Mouse (Mus musculus): ENCODE results near the gene 1520401A03Rik.

1520401A03Rik gene

DNA sequence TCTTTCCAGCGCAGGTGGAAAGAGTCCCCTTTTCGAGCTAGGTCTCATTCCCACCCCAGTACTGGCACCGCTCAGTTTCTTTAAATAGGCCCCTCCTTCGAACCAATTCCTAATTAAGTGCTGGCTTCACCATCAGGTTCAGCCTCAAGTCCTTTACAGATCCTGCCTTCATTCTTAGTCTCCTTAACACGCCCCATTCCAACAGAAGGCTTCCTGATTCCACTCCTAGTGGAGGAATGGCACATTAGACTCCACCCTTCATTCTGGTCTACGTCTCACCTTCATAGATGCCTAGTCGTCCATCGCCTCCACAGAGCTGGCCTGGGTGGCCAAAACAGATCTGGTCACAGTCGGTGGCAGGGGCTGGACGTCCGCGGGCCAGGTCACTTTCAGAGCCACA lies 20.4 kb upstream of the 1520401A03Rik start:
- no peak for DNase-seq (ENCODE audit: low spot score)

DNA sequence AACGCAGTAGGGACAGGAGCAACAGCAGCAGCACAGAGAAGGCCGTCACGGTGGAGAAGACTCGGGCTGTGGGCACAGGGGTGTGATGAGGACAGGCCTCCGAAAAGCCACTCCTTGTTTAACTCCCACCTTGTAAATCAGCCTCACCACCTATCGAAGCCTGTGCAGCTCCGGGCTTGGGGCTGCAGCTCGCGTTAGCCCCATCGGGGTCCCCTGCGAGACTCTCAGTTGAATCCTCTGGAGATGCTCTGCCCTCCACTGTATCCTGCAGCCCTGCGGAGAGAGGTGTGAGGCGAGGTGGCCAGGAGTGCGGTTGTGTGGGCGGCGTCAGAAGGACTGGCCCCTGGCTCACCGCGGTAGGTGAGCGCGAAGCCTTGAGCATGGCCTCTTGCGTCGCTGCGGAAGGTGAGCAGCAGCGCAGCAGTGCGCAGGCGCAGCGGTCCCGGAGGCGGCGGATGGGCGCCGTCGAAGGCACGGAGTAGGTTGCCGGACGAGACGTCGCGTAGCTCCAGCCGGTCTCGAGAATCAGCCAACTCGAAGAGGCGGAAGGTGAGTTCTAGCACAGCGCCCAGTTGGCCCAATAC lies 19.7 kb upstream of the 1520401A03Rik start:
- DNase-seq (ENCODE audit: low spot score), result no peak

DNA sequence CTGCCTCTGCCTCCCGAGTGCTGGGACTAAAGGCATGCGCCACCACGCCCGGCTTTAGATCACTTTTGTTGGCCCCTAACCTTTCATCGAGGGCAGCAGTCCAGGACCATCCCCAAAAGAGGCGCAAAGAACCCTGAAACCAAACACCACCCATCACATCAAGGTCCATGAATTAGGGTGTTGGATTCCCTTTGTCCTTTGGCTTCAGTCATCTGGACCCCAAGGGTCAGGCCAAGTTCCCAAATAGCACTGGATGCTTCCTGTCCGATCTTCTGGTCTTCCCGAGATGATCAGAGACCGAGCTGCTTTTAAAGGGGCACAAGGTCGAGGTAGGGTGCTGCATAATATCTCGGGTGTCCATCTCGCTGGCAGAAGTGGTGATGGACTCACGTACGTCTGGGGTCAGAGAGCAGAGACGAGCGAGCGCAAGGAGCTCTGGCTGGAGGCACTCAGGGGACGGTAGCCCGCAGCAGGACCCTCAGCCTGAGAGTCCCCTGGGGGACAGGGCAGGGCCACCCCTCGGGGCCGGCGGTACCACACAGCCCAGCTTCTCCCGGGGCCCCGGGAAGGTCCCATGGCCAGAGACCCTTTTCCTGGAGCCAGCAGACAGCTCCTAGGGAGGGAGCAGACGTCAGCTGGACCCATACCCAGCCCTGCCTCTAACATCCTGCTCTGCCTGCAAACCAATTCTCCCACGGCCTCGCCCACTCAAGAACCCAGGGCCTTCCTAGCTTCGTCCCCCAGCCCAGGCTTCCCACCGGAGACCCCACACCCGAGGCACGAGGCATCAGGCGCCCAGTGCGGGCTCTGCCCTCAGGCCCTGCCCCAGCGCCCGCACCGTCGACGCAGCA lies 19.0 kb upstream of the 1520401A03Rik start:
- DNase-seq (ENCODE audit: low spot score), result no peak

DNA sequence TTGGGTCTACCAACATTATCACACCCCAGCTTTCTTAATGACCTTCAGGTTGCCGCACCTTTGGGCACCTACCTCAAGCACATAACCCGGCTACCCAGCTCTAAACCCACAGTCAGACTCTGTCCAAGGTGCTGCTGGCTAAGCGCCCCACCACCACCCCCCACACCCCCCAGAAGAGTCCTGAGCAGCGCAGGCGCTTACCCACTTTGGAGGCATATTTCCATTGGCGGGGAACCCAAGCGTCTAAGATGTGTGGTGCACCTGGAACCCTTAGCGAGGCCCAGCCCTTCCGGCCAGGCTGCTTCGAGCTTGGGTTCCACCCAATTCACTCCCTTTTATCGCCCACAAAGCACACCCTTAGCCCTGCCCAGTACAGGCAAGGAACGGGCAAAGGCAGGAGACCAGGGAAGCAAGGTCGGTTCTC lies 18.0 kb upstream of the 1520401A03Rik start, which contains the start of gene Paqr4:
Paqr4 (minus strand) TSS at position 270 of the 424 bp plus-strand sequence.
- no peak for DNase-seq (ENCODE audit: low spot score)

DNA sequence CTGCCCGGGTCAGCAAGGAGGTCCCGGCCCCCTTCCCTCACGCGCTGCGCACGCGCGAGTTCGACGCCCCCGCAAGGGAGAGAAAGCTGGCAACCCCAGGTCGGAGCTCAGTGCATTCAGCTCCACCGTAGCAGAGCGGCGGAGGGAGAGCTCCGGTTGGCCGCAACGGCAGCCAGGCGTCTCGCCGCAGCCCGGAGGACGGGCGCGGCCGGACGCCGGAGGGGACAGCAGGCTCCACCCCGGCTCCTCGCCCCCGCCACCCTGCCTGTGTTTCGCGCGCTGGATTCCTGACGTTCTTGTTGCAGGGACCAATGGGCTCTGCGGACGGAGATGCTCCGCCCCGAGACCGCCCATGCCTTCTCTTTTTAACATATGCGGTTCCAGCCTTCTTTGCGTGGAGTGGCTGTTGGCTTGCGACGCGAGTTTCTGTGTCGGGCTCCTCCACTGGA lies 17.6 kb upstream of the 1520401A03Rik start:
- DNase-seq (ENCODE audit: low spot score), result peak; percentile 73

DNA sequence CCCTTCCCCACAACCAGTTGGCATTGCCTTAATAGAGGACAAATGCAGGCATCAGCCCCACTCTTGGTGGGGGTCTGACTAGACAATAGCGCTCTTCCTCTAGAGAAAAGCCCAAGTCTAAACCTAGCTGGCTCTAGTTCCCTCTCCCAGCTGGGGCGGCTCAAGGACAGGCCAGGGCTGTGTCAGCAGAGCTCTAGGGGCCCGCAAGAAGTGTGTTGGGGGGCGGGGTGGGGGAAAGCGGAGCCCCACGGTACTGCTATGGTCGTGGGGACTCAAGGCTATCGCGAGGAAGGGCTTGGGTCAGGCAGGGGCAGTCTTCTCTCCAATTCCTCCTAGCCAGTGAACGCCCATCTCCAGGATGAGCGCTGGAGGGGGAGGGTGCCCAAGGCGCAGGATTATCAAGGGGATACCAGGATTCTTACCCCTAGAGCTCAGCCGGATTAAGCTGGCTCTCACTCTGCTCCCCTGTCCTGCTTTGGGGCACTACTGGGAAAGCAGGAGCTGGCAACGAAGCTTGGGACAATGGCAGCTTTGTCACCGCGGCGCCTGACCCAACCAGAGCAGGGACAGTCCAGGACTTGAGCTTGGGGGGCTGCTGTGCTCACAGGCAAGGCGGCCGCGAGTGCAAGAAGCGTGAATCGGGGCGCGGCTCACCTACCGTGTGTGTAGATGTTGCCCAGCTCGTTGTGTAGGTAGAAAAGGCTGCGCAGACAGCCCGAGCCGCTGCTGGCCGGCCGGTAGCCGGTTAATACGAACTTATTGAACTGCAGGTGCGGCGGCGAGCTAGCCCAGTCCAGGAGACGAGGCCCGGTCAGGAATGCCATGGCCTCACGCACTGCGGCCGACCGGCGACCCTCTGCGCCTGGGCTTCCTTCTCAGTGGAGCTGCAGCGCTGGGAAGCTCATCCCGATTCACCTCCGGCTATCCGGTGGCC lies 16.9 kb upstream of the 1520401A03Rik start:
- DNase-seq (ENCODE audit: low spot score), result no peak

DNA sequence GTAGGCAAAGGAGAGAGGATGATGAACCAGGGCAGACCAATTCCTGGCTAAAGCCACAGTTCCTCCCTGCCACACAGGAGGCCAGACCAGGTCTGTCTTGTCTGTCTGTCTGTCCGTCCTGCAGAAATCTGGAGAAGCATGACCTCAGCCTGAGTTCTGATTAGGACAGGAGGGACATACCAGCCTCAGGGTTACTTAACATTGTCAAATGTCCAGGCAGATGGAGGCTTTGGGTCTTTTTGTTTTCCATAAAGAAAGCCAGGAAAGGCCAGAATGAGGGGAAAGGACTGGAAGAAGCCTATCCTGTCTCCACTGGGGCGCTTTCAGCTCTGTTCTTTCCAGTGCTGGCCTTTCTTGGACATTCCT lies 16.2 kb upstream of the 1520401A03Rik start:
- DNase-seq (ENCODE audit: low spot score), result no peak

DNA sequence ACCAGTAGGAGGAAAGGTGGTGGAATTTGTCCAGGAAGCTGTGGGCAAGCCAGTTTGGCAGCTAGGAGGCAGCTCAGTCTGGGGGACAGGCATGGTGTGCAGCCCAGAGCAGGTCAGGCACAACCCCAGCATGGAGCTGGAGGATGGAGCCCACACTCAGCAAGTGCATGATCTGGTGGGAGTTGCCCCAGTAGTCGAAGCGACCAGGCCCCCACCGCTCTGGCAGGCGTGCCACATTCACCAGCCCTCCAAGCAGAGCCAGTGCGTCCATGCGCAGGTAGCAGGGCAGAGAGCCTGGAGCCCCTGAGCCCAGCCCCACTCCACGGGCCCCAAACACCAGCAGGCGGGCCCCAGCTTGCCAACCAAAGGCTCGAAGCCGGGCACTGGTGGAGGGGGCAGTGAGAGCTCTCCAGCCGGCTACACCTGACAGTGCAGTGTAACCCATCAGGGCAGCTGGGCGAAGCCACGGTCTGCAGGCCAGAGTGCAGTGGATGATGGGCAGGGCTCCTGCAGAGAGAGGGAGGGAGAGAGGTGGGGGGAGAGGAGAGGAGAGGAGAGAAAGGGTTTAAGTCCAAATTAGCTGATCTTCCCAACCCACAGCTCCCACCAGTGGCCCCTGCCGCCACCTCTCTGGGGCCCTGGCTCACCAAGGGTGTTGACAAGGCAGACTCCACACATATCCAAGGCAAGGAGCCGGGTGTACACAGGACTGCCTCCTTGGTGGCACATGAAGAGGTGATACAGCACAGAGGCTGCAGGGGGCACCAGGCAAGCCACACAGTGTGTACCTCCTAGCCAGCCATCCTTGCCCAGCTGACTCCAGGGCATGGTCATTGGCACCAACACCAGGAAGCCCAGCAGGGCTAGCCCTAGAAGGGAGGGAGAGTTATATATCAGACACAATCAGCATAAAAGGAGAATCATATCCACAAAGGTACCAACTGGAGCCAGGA lies 15.2 kb upstream of the 1520401A03Rik start:
- DNase-seq (ENCODE audit: low spot score), result no peak

DNA sequence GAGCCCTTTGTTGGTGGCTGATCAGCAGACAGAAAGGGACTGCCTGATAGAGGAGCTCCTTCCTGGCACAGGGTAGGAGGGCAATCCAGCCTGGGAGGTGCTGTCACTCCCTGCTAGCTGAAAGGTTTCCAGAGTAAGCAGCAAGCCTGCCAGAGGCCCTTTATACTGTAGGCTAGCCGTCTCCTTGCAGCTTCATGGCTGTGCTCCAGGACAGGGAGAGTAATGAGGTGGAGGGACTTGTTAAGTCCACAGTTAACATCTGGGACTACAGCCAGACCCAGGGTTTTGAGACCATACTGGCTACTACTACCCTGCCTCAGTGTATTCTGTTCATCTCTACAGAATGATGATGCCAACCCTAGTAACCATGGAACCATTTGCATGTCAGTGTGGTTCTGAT lies 11.8 kb upstream of the 1520401A03Rik start:
- no peak for DNase-seq (ENCODE audit: low spot score)

DNA sequence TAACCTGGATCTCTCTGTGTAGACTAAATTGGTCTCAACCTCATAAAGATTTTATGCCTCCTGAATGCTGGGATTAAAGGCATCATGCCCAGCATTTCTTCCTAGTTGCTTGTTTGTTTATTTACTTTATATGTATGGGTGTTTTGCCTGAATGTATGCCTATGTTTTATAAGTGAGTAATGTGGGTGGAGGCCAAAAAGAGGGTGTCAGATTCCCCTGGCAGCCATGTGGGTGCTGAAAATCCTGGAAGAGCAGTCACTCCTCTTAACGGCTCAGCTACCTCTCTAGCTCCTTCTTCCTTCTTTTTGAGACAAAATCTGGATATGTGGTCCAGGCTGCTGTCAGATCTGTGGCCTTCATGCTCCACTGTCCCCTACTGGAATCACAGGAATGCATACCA lies 7.9 kb upstream of the 1520401A03Rik start:
- no peak for DNase-seq (ENCODE audit: low spot score)

DNA sequence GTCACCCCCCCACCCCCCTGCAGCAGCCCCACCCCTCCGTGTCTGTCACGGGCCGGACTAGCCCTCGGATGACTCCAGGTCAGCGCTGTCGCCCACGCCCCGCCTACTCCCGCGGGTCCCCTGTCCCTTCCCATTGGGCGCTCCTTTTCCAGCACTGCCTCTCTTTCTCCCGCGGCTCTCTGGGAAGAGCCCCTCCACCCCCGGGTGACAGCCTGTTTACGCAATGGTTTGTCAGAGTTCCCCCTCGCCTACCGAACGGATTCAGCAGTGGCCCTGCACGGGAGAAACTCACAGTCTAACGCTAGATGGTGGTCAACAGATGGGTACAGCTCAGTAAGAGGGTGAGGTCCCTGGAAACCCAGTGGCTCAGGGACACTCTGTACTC lies 4.2 kb upstream of the 1520401A03Rik start:
- no peak for DNase-seq (ENCODE audit: low spot score)

DNA sequence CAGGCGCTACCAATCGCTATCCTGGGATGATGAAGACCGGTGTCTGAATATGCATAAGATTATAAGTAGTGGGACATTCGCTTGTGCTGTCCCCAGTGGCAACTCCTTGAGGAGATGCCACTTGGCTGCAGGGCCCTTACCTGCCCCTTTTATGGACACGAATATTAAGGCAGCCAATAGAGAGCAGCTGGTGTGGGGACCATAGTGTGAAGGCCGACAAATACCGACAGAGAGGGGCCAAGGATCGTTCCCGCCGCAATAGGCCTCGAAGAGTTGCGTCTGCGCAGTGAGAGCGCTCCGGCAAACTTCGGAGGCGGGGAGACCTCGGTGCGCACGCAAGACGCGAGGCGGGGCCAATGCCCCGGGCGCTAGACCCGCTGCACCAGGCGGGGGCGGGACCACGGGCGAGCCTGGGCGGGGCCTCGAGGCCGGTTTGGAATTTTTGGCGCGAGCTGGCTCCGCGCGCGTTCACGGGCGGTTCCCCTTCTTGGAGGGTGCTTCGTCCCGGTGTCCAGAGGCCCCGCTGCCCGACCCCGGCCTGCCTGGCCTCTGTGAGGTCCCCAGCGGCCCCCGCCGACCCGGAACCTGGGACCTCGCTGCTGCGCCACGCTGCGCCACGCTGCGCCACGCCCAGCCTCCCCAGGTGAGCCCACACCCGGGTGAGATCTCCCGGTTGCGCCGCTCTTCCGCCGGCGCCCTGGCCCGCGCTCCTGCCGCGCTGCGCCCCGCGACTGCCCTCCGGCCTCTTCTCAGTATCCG lies 3.6 kb upstream of the 1520401A03Rik start, which contains the start of gene Pkmyt1:
Pkmyt1 (plus strand) TSS at position 338 of the 759 bp plus-strand sequence.
- peak; percentile 73 for DNase-seq (ENCODE audit: low spot score)

DNA sequence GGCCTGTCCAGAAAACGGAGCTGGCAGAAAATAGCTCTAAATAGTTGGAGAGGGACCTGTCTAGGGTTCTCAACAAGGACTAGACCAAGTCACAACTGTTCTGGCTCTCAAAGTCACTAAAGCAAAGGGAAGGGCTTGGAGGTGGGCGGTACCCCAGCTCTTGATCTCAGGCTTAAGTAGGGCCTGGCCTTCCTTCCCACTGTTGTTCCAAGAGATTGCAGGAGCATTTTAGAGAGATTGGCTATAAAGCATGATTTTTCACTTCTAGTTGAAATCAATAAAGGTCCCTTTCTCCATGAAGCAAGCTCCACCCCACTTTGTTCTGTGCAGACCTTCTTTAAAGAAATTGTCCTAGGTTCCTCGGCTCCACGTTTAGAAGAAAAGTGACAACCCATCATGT lies 2.9 kb upstream of the 1520401A03Rik start:
- no peak for DNase-seq (ENCODE audit: low spot score)

DNA sequence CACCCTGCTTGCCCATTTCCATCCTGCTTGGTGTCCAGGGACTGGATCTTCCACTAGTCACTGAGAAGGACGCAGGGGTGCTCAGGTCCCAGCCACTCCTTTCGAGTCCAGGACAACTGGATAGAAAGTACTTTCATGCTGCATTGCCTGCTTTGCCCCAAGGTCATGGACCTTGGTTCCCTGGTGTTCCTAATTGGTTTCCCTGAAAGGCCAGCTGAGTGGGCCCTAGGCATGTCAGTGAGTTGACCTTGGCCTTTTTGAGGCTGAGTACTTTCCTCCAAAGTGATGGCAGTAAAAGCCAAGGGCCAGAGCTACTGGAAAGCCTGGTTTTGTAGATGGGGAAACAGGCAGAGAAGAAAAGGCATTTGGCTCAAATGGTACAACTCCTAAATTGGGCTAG lies 697 bp downstream of the 1520401A03Rik start:
- DNase-seq (ENCODE audit: low spot score), result no peak

DNA sequence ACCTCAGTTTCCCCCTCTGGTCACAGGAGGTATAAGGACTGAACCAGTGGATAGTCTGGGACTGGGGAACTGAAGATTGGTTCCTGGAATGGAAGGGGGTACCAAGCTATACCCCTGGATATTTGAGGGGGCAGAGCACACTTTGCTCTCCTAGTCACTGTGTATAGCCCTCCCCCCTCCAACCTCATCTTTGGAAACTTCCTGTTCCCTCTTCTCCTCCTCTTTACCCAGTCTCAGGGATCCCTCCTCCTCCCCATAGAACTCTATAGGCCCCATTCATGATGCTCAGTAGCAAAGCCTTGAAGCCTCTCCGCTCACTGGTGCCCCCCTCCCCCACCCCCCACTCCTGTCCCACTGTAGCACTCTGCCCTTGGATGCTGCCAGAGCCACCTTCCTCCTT lies 3.1 kb downstream of the 1520401A03Rik start:
- DNase-seq (ENCODE audit: low spot score), result no peak

DNA sequence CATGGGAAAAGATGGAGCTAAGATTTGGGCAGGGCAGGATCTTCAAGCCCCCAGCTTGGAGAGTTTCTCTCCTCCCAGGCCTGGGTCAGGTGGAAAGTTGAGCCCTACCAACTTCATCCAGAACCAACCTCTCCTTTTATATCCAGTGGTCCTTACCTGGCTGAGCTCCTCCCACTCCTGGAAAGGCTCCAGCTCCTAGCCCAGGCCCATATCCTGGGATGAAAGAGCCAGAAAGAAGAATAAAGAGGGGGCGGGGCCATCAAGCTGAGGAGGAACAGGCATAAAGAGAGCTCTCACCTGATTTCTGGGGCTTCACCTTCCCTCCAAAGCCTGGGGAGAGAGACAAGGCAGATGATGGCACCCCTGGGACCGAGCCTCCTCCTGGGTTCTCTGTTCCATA lies 5.6 kb downstream of the 1520401A03Rik start:
- no peak for DNase-seq (ENCODE audit: low spot score)

DNA sequence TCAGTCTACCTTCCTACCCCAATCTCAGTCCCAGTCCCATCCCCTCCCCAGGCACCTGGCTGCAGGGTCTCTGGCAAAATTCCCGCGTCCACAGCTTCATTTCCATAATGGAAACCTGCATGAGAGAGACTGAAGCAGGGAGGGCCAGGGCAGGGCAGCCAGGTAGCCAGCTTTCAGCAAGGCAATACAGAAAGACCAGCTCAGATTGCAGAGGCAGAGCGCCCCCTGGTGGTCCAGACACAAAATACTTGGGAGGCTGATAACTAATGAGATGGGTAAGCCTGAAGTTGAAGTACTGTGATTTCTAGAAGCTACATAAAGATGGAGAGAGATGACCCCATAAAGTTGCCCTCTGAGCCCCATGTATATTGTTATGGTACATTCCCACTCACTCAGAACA lies 16.4 kb downstream of the 1520401A03Rik start:
- DNase-seq (ENCODE audit: low spot score), result peak; percentile 52

DNA sequence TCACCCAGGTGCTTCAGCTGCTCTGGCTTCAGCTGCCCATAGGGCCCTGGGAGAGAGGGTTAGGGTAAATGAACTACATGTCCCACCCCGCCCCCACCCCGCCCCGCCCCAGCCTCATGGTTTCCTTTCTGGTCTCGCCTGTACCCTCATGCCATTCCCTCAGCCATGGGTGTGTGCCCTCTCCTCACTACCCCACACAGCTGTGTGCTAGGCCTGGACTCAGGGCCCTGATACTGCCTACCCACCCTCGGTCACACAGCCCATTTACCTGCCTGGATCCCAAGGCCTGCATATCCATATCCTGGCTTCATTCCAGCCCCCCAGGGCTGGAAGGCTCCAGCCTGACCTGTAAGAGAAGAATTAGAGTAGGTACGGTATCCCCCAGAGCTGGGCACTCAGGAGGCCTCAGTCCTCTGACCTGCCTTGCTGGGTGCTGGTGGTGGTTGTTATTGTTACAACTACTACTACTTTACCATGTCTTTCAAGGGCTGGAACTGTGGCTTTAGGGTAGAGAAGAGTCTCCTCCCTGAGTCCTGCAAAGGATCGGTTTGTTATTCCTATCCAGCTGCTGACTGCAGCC lies 17.0 kb downstream of the 1520401A03Rik start:
- DNase-seq (ENCODE audit: low spot score), result no peak

DNA sequence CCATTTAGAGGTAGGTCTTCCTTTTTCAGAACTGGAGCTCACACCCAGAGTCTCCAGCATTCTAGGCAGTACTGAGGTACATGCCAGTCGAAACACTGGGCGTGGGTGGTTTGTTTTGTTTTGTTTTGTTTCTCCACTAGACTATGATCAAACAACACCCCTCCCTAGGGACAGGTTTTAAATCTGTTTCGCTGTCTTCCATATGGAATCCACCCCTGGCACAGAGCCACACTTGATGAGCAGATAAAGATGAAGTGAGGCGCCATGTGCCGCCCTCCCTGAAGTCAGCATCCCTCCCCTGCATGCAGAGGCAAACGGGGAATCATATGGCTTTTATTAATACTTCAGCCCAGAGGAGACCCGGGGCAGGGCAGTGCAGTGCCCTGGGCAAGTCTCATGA lies 17.8 kb downstream of the 1520401A03Rik start:
- DNase-seq (ENCODE audit: low spot score), result no peak

DNA sequence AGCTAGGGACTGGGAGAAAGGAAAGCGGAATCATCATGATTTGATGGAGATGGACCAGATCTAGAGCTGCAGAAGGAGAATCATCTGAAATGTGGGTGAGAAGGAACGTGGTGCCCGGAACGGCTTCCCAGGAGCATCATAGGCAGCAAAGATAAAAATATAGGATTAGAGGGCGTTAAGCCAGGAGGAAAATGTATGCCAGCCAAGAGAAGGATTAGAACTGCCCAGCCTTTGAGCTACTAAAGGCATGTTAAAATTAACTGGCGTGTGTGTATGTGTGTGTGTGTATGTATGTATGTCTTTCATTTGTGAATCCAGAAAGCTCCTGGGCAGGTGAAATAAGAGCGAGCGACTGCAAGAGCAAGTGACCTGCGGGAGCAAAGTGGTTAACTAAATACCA lies 19.3 kb downstream of the 1520401A03Rik start:
- DNase-seq (ENCODE audit: low spot score), result no peak

Data from layer of hippocampus, adult 9-10 months (tissue).